Mouse (Mus musculus) cortical plate, adult 2 months (tissue): Measurements from ENCODE around the gene Ippk.

Experiments
- CTCF ChIP-seq: fragments of 200-500 bp; IDR thresholded peaks from 2 replicates; pipeline ENCODE4 v1.5.1; 2011; ENCODE audit warnings: mild to moderate bottlenecking, control low read depth, low read length; ENCODE audit not compliant: insufficient read depth; ENCODE audit errors: extremely low read depth
- POLR2A ChIP-seq: fragments of 200-500 bp; IDR thresholded peaks from 2 replicates; pipeline ENCODE4 v1.6.1; 2011; ENCODE audit warnings: mild to moderate bottlenecking, low read length, control low read depth; ENCODE audit not compliant: insufficient read depth; ENCODE audit errors: extremely low read depth

GRCm38 (mm10) chr13:49420754-49421605, at the start of gene Ippk:
- no peak for TF ChIP-seq CTCF
- peak; percentile 91; the same call in 1 of the 2 replicates for TF ChIP-seq POLR2A
